Mouse (Mus musculus) lung, embryonic 14.5 days (tissue): ENCODE results near the gene Abcc8. TPM values are rescaled to one million over a fixed set of nuclear protein-coding genes. Genes with fewer than 3 reads are reported as not detected.

Experiments used
- ATAC-seq: fragments of 200-750 bp; cut with Nextera tagmentation; 2 replicates; pipeline ENCODE4 v1.8.0; 2017; ENCODE audit warnings: mild to moderate bottlenecking, moderate TSS enrichment, moderate library complexity; ENCODE audit not compliant: insufficient read depth
- DNase-seq: peaks from one replicate; pipeline ENCODE4 v3.0.0-alpha.2; 2015
- H3K27ac ChIP-seq: fragments of 300-500 bp; sonication (generic); 2 replicates; pipeline ENCODE4 v1.5.1; 2014; ENCODE audit warnings: low read depth, mild to moderate bottlenecking, moderate library complexity
- H3K27me3 ChIP-seq: fragments of 300-500 bp; sonication (generic); 2 replicates; pipeline ENCODE4 v1.6.1; 2014; ENCODE audit warnings: low read length, control low read depth; ENCODE audit not compliant: insufficient read depth
- H3K36me3 ChIP-seq: fragments of 300-500 bp; sonication (generic); 2 replicates; pipeline ENCODE4 v1.6.1; 2014; ENCODE audit warnings: control low read depth; ENCODE audit not compliant: insufficient read depth
- H3K4me1 ChIP-seq: fragments of 300-500 bp; sonication (generic); 2 replicates; pipeline ENCODE4 v1.6.1; 2014; ENCODE audit warnings: antibody characterized with exemption, control low read depth; ENCODE audit not compliant: insufficient read depth
- H3K4me2 ChIP-seq: fragments of 300-500 bp; sonication (generic); 2 replicates; pipeline ENCODE4 v1.6.1; 2014; ENCODE audit warnings: mild to moderate bottlenecking
- H3K4me3 ChIP-seq: fragments of 300-500 bp; sonication (generic); 2 replicates; pipeline ENCODE4 v1.5.1; 2014; ENCODE audit warnings: low read depth, low read length
- H3K9ac ChIP-seq: fragments of 300-500 bp; sonication (generic); 2 replicates; pipeline ENCODE4 v1.6.1; 2014
- H3K9me3 ChIP-seq: fragments of 300-500 bp; sonication (generic); 2 replicates; pipeline ENCODE4 v1.6.1; 2016; ENCODE audit warnings: low read depth, low read length, control low read depth
- CTCF ChIP-seq: IDR thresholded peaks from 2 replicates; pipeline ENCODE4 v1.5.1; 2016; ENCODE audit warnings: antibody characterized with exemption, low read depth
- WGBS: fragments of 180-500 bp; shearing (Covaris S2); extraction: QIAGEN DNeasy Blood & Tissue Kit; methylation state at CpG from one replicate; pipeline ENCODE4 v1.1.7; 2014; 5-methylcytosine and 5-hydroxymethylcytosine counted together
- polyA plus RNA-seq: library from polyadenylated mRNA; unstranded; fragments of >200 nt; fragmentation: Nextera tagmentation; extraction: Ambion mirVana; gene quantifications from 2 replicates; pipeline ENCODE4 v1.2.1, GENCODE M21; 2014

The Abcc8 gene
- polyA plus RNA-seq, 1 experiment from 2014 or later: 0.32 TPM

GRCm38 (mm10) chr7:46111212-46111817, 68.5 kb downstream of the Abcc8 start:
- Histone ChIP-seq H3K4me2 (no peak overlapping the region), H3K4me3 (no peak overlapping the region), H3K27me3 (no peaks in the 10 kb centered on the region), H3K36me3 (no peaks in the 10 kb centered on the region), H3K27ac (no peak overlapping the region), H3K9ac (no peak overlapping the region), H3K9me3 (no peaks in the 10 kb centered on the region), H3K4me1 (peaks cover under 1% of the 10 kb centered on the region; the same call in 1 of the 2 replicates)
- TF ChIP-seq CTCF: no peak
- ATAC-seq: no peak
- DNase-seq: no peak
- WGBS: 67% methylated on average over 15 of the region's 15 CpGs

- no peaks in the 10 kb centered on the region for H3K4me1 ChIP-seq
- ATAC-seq (no peak), DNase-seq (no peak)
- no peaks in the 10 kb centered on the region for H3K9me3 ChIP-seq
- no peak overlapping the region for H3K4me2 ChIP-seq
- TF ChIP-seq CTCF: no peak
- H3K36me3 ChIP-seq: no peaks in the 10 kb centered on the region
- no peak overlapping the region for H3K27ac ChIP-seq
- no peak overlapping the region for H3K4me3 ChIP-seq
- no peak overlapping the region for H3K9ac ChIP-seq
- no peaks in the 10 kb centered on the region for H3K27me3 ChIP-seq
- WGBS: 64% methylated on average over 3 of the region's 3 CpGs
Observed at GRCm38 (mm10) chr7:46110079-46110478, 69.8 kb downstream of the Abcc8 start.

DNA sequence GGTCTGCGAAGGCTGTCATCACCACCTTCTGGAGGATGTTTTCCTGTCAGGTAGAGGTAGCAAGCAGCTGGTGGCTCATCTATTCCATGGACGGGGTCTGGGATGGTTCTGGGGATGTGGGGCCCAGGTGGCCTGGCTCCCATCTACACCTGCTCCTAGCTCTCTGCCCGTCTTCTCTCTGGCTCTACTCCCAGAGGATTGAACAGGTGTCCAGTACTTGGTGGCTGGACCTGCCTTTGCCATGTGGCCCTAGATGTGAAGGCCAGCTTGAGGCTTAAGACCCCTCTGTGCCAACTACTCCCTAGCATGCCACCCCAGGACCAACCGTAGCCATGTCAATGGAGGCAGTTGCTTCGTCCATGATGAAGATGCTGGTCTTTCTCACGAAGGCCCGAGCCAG, 74.3 kb downstream of the Abcc8 start:
- H3K9ac ChIP-seq: no peak overlapping the region
- peaks cover 2% of the 10 kb centered on the region; the same call in 1 of the 2 replicates for H3K4me1 ChIP-seq
- no peak for DNase-seq
- no peak overlapping the region for H3K27ac ChIP-seq
- ATAC-seq: no peak
- WGBS: 83% methylated on average over 7 of the region's 7 CpGs
- no peak for TF ChIP-seq CTCF
- no peak overlapping the region for H3K4me2 ChIP-seq
- no peaks in the 10 kb centered on the region for H3K9me3 ChIP-seq
- no peaks in the 10 kb centered on the region for H3K27me3 ChIP-seq
- H3K36me3 ChIP-seq: no peaks in the 10 kb centered on the region
- H3K4me3 ChIP-seq: no peak overlapping the region

- no peak for TF ChIP-seq CTCF
- Histone ChIP-seq H3K4me1 (peaks cover 4% of the 10 kb centered on the region; the same call in 1 of the 2 replicates), H3K4me3 (no peak overlapping the region), H3K9ac (no peak overlapping the region), H3K27me3 (peaks cover 5% of the 10 kb centered on the region; the same call in 1 of the 2 replicates), H3K36me3 (no peaks in the 10 kb centered on the region), H3K27ac (no peak overlapping the region), H3K9me3 (no peaks in the 10 kb centered on the region), H3K4me2 (no peak overlapping the region)
- DNase-seq (no peak), ATAC-seq (no peak)
- WGBS: 76% methylated on average over 27 of the region's 27 CpGs
Observed at GRCm38 (mm10) chr7:46104256-46104915, 75.4 kb downstream of the Abcc8 start.

DNA sequence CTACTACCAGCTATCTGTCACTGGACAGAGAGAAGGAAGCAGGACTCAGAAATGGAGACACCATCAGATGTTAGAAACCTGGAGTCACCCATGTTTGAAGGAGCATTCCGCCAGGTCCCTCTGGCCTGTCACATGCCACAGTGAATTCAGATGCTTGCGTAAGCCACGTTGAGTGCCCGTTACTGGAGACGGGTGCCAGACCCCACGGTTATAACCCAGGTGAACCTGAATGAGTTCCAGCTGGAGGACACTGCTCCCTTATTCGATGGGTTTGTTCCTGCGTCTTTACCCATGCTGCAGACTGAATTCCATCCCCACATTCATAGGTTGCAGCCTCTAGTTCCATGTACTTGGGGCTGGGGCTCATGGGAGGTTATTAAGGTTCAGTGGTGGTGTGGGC, 76.1 kb downstream of the Abcc8 start:
- DNase-seq (no peak), ATAC-seq (no peak)
- H3K27ac ChIP-seq: no peak overlapping the region
- WGBS: 78% methylated on average over 8 of the region's 8 CpGs
- no peak overlapping the region for H3K9ac ChIP-seq
- H3K9me3 ChIP-seq: no peaks in the 10 kb centered on the region
- H3K27me3 ChIP-seq: peaks cover 6% of the 10 kb centered on the region; the same call in 1 of the 2 replicates
- H3K4me1 ChIP-seq: peaks cover 4% of the 10 kb centered on the region; the same call in 1 of the 2 replicates
- no peak overlapping the region for H3K4me2 ChIP-seq
- no peaks in the 10 kb centered on the region for H3K36me3 ChIP-seq
- no peak for TF ChIP-seq CTCF
- no peak overlapping the region for H3K4me3 ChIP-seq

- no peak for ATAC-seq
- no peak overlapping the region for H3K4me2 ChIP-seq
Observed at GRCm38 (mm10) chr7:46103075-46103591, 76.7 kb downstream of the Abcc8 start.

GRCm38 (mm10) chr7:46100563-46100962, 79.3 kb downstream of the Abcc8 start, which contains the start of gene Kcnj11:
Gene Kcnj11, minus strand, starts transcription at chr7:46100764.
- WGBS: under 1% methylated on average over 34 of the region's 34 CpGs
- H3K36me3 ChIP-seq: no peaks in the 10 kb centered on the region
- H3K9ac ChIP-seq: peak within 1 kb of the TSS; percentile 41
- peak; percentile 76 for ATAC-seq
- no peaks in the 10 kb centered on the region for H3K9me3 ChIP-seq
- H3K4me1 ChIP-seq: peaks cover 4% of the 10 kb centered on the region; the same call in 1 of the 2 replicates
- DNase-seq: peak; percentile 89
- peak; percentile 76 for TF ChIP-seq CTCF
- H3K4me2 ChIP-seq: peak within 1 kb of the TSS; percentile 74
- no peak within 1 kb of the TSS for H3K27ac ChIP-seq
- peak within 1 kb of the TSS; percentile 40 for H3K4me3 ChIP-seq
- H3K27me3 ChIP-seq: peaks cover 6% of the 10 kb centered on the region; the same call in 1 of the 2 replicates

More at GRCm38 (mm10) chr7:46103075-46103591, 76.7 kb downstream of the Abcc8 start:
- H3K36me3 ChIP-seq: no peaks in the 10 kb centered on the region
- DNase-seq: no peak
- no peaks in the 10 kb centered on the region for H3K9me3 ChIP-seq
- peaks cover 6% of the 10 kb centered on the region; the same call in 1 of the 2 replicates for H3K27me3 ChIP-seq
- WGBS: 71% methylated on average over 8 of the region's 8 CpGs
- no peak overlapping the region for H3K9ac ChIP-seq
- TF ChIP-seq CTCF: no peak
- no peak overlapping the region for H3K4me3 ChIP-seq
- no peak overlapping the region for H3K27ac ChIP-seq
- peaks cover 4% of the 10 kb centered on the region; the same call in 1 of the 2 replicates for H3K4me1 ChIP-seq
